Mouse (Mus musculus): ENCODE data around the gene Nfya. TPM values are rescaled to one million over a fixed set of nuclear protein-coding genes. Genes with fewer than 3 reads are reported as not detected.
"Not testable (repeated sequence)": the region's sequence is repeated elsewhere in the genome, so short reads cannot be mapped to it uniquely, and the experiment has no call there.

The Nfya gene
- total RNA-seq, 2 experiments from 2014 or later = 32.8 to 83.3 TPM

- no peak for ATAC-seq (ENCODE audit: poor library complexity, severe bottlenecking)
These were observed 5.9 kb downstream of the Nfya start for GRCm38 (mm10) chr17:48403848-48404247.

- ATAC-seq (ENCODE audit: poor library complexity, severe bottlenecking) = no peak
These were observed 7.0 kb downstream of the Nfya start for GRCm38 (mm10) chr17:48402751-48403150.

GRCm38 (mm10) chr17:48401710-48402109, 8.0 kb downstream of the Nfya start:
- ATAC-seq (ENCODE audit: poor library complexity, severe bottlenecking) = no peak

GRCm38 (mm10) chr17:48392616-48393015, 17.1 kb downstream of the Nfya start:
- no peak for ATAC-seq (ENCODE audit: poor library complexity, severe bottlenecking)

- ATAC-seq (ENCODE audit: poor library complexity, severe bottlenecking) = no peak
These were observed 18.3 kb downstream of the Nfya start for GRCm38 (mm10) chr17:48391446-48391845.

- no peak for ATAC-seq (ENCODE audit: poor library complexity, severe bottlenecking)
These were observed 20.3 kb downstream of the Nfya start for GRCm38 (mm10) chr17:48389442-48389841.

- ATAC-seq (ENCODE audit: poor library complexity, severe bottlenecking) = no peak
These were observed 21.0 kb downstream of the Nfya start for GRCm38 (mm10) chr17:48388666-48389065.

- peak; percentile 56; the same call in 1 of the 2 replicates for ATAC-seq (ENCODE audit: poor library complexity, severe bottlenecking)
These were observed 23.8 kb downstream of the Nfya start for GRCm38 (mm10) chr17:48385786-48386461.

GRCm38 (mm10) chr17:48379050-48379449, 30.7 kb downstream of the Nfya start:
- peak; percentile 80 for ATAC-seq (ENCODE audit: poor library complexity, severe bottlenecking)

- no peak for ATAC-seq (ENCODE audit: poor library complexity, severe bottlenecking)
These were observed 33.6 kb downstream of the Nfya start for GRCm38 (mm10) chr17:48376102-48376501.

- no peak for ATAC-seq (ENCODE audit: poor library complexity, severe bottlenecking)
These were observed 36.7 kb downstream of the Nfya start for GRCm38 (mm10) chr17:48372987-48373386.

GRCm38 (mm10) chr17:48371621-48372020, 38.1 kb downstream of the Nfya start:
- no peak for ATAC-seq (ENCODE audit: poor library complexity, severe bottlenecking)

GRCm38 (mm10) chr17:48366806-48367205, 42.9 kb downstream of the Nfya start:
- ATAC-seq (ENCODE audit: poor library complexity, severe bottlenecking) = no peak

GRCm38 (mm10) chr17:48365511-48366155, 44.1 kb downstream of the Nfya start:
- ATAC-seq (ENCODE audit: poor library complexity, severe bottlenecking) = no peak

GRCm38 (mm10) chr17:48363421-48363965, 46.2 kb downstream of the Nfya start:
- ATAC-seq (ENCODE audit: poor library complexity, severe bottlenecking) = no peak

GRCm38 (mm10) chr17:48362966-48363365, 46.7 kb downstream of the Nfya start:
- ATAC-seq (ENCODE audit: poor library complexity, severe bottlenecking) = no peak

- no peak for ATAC-seq (ENCODE audit: poor library complexity, severe bottlenecking)
These were observed 47.4 kb downstream of the Nfya start for GRCm38 (mm10) chr17:48362346-48362745.

GRCm38 (mm10) chr17:48360462-48360861, 49.2 kb downstream of the Nfya start:
- ATAC-seq (ENCODE audit: poor library complexity, severe bottlenecking) = no peak

GRCm38 (mm10) chr17:48359616-48360015, 50.1 kb downstream of the Nfya start, which contains the start of gene Treml1:
Gene Treml1 (plus strand): TSS chr17:48359916.
- ATAC-seq (ENCODE audit: poor library complexity, severe bottlenecking) = no peak

GRCm38 (mm10) chr17:48357892-48358291, 51.8 kb downstream of the Nfya start:
- ATAC-seq (ENCODE audit: poor library complexity, severe bottlenecking) = no peak

- no peak for ATAC-seq (ENCODE audit: poor library complexity, severe bottlenecking)
These were observed 53.9 kb downstream of the Nfya start for GRCm38 (mm10) chr17:48355822-48356221.

GRCm38 (mm10) chr17:48352976-48353375, 56.7 kb downstream of the Nfya start:
- ATAC-seq (ENCODE audit: poor library complexity, severe bottlenecking) = not testable (repeated sequence)
